Mouse (Mus musculus) embryonic facial prominence, embryonic 11.5 days (tissue): ENCODE measurements at regions not wholly inside any gene's neighbourhood (a gene's known extent, or its start where the extent isn't known, plus 50 kb on each side); places are given as distances from the start of the nearest gene placed in this dataset.

ENCODE experiments used
- ATAC-seq: fragments of 200-750 bp; cut with Nextera tagmentation; replicated peaks from 2 replicates; pipeline ENCODE4 v1.8.0; 2017; ENCODE audit warnings: low read depth; ENCODE audit not compliant: insufficient number of reproducible peaks, low FRiP score, low TSS enrichment
- DNase-seq: peaks from one replicate; pipeline ENCODE4 v3.0.0-alpha.2; 2015; ENCODE audit warnings: low spot score
- H3K27ac ChIP-seq: fragments of 300-500 bp; sonication (generic); replicated peaks from 2 replicates; pipeline ENCODE4 v1.5.1; 2014; ENCODE audit warnings: mild to moderate bottlenecking, low read depth, low read length, control low read depth
- H3K27me3 ChIP-seq: fragments of 300-500 bp; sonication (generic); 2 replicates; pipeline ENCODE4 v1.6.1; 2014; ENCODE audit warnings: mild to moderate bottlenecking, low read length, moderate library complexity, mixed read lengths; ENCODE audit not compliant: control insufficient read depth, insufficient read depth
- H3K36me3 ChIP-seq: fragments of 300-500 bp; sonication (generic); replicated peaks from 2 replicates; pipeline ENCODE4 v1.6.1; 2014; ENCODE audit warnings: low read depth, mild to moderate bottlenecking, low read length, moderate library complexity, mixed read lengths; ENCODE audit not compliant: control insufficient read depth, insufficient read depth
- H3K4me1 ChIP-seq: fragments of 300-500 bp; sonication (generic); 2 replicates; pipeline ENCODE4 v1.6.1; 2014; ENCODE audit warnings: low read length, mixed read lengths; ENCODE audit not compliant: control insufficient read depth, insufficient read depth
- H3K4me2 ChIP-seq: fragments of 300-500 bp; sonication (generic); 2 replicates; pipeline ENCODE4 v1.6.1; 2014; ENCODE audit warnings: low read depth, mild to moderate bottlenecking, control low read depth, low read length, moderate library complexity
- H3K4me3 ChIP-seq: fragments of 300-500 bp; sonication (generic); 2 replicates; pipeline ENCODE4 v1.5.1; 2014; ENCODE audit warnings: low read depth, low read length, control low read depth
- H3K9ac ChIP-seq: fragments of 300-500 bp; sonication (generic); replicated peaks from 2 replicates; pipeline ENCODE4 v1.6.1; 2014; ENCODE audit warnings: mild to moderate bottlenecking, control low read depth, low read length
- H3K9me3 ChIP-seq: fragments of 300-500 bp; sonication (generic); replicated peaks from 2 replicates; pipeline ENCODE4 v1.6.1; 2016; ENCODE audit warnings: mild to moderate bottlenecking, low read length, inconsistent platforms, mixed read lengths; ENCODE audit not compliant: control insufficient read depth
- WGBS: fragments of 180-500 bp; shearing (Covaris S2); extraction: QIAGEN DNeasy Blood & Tissue Kit; methylation state at CpG from one replicate; pipeline ENCODE4 v1.1.7; 2014; 5-methylcytosine and 5-hydroxymethylcytosine counted together

- WGBS = 89% methylated on average over 6 of the region's 6 CpGs
- Histone ChIP-seq H3K36me3 (no peaks in the 10 kb centered on the region), H3K9me3 (no peaks in the 10 kb centered on the region), H3K4me3 (no peak overlapping the region), H3K4me2 (no peak overlapping the region), H3K27ac (no peak overlapping the region), H3K27me3 (no peaks in the 10 kb centered on the region), H3K9ac (no peak overlapping the region), H3K4me1 (no peaks in the 10 kb centered on the region)
- DNase-seq (no peak), ATAC-seq (no peak)
Measured at GRCm38 (mm10) chr2:92730371-92730770, 130.9 kb downstream of the Chst1 start.

- DNase-seq (no peak), ATAC-seq (no peak)
- Histone ChIP-seq H3K4me2 (no peak overlapping the region), H3K36me3 (no peaks in the 10 kb centered on the region), H3K9me3 (no peaks in the 10 kb centered on the region), H3K9ac (no peak overlapping the region), H3K4me1 (no peaks in the 10 kb centered on the region), H3K27ac (no peak overlapping the region), H3K4me3 (no peak overlapping the region), H3K27me3 (no peaks in the 10 kb centered on the region)
- 89% methylated on average over 1 of the region's 1 CpGs for WGBS
Measured at GRCm38 (mm10) chr2:92733403-92733802, 133.9 kb downstream of the Chst1 start.

- H3K36me3 ChIP-seq = no peaks in the 10 kb centered on the region
- H3K4me1 ChIP-seq = no peaks in the 10 kb centered on the region
- no peak overlapping the region for H3K4me3 ChIP-seq
- WGBS = 83% methylated on average over 5 of the region's 5 CpGs
- no peak overlapping the region for H3K27ac ChIP-seq
- H3K27me3 ChIP-seq = no peaks in the 10 kb centered on the region
- H3K4me2 ChIP-seq = no peak overlapping the region
- H3K9ac ChIP-seq = no peak overlapping the region
- no peaks in the 10 kb centered on the region for H3K9me3 ChIP-seq
- no peak for DNase-seq
- ATAC-seq = no peak
Measured at GRCm38 (mm10) chr2:92735784-92736183, 136.3 kb downstream of the Chst1 start.

- Histone ChIP-seq H3K9me3 (no peaks in the 10 kb centered on the region), H3K9ac (no peak overlapping the region), H3K4me1 (no peaks in the 10 kb centered on the region), H3K4me2 (no peak overlapping the region), H3K27me3 (no peaks in the 10 kb centered on the region), H3K27ac (no peak overlapping the region), H3K36me3 (no peaks in the 10 kb centered on the region), H3K4me3 (no peak overlapping the region)
- DNase-seq = no peak
- ATAC-seq = no peak
- WGBS = 62% methylated on average over 1 of the region's 1 CpGs
Measured at GRCm38 (mm10) chr2:92737301-92737700, 137.8 kb downstream of the Chst1 start.

DNA sequence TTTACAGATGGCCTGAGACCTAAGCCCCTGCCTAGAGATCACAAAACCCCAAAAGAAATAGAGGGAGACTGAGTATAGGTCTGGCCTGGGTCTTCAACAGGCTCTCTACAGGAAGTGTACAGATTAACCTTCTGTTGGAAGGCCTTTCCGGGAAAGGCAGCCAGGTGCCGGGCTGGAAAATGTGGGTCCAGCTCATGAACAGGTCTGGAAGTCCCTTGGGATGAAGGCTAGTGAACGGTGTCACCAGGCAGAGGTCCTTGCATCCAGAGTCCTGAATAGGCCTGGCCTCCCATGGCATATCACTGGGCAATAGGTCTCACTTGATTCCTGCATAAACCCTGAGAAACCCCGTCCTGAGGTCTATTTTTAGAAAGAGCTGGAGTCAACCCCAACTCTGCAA is 140.1 kb downstream of the Chst1 start:
- 72% methylated on average over 4 of the region's 4 CpGs for WGBS
- Histone ChIP-seq H3K9ac (no peak overlapping the region), H3K4me3 (no peak overlapping the region), H3K27me3 (no peaks in the 10 kb centered on the region), H3K4me1 (no peaks in the 10 kb centered on the region), H3K4me2 (no peak overlapping the region), H3K36me3 (no peaks in the 10 kb centered on the region), H3K9me3 (no peaks in the 10 kb centered on the region), H3K27ac (no peak overlapping the region)
- DNase-seq (no peak), ATAC-seq (no peak)

- ATAC-seq (no peak), DNase-seq (no peak)
- H3K27ac ChIP-seq = no peak overlapping the region
- H3K4me2 ChIP-seq = no peak overlapping the region
- H3K36me3 ChIP-seq = no peaks in the 10 kb centered on the region
- WGBS = 80% methylated on average over 4 of the region's 4 CpGs
- H3K4me3 ChIP-seq = no peak overlapping the region
- no peaks in the 10 kb centered on the region for H3K4me1 ChIP-seq
- H3K27me3 ChIP-seq = no peaks in the 10 kb centered on the region
- H3K9ac ChIP-seq = no peak overlapping the region
- H3K9me3 ChIP-seq = no peaks in the 10 kb centered on the region
Measured at GRCm38 (mm10) chr2:92740776-92741295, 141.3 kb downstream of the Chst1 start.

- H3K4me2 ChIP-seq = no peak overlapping the region
- no peak overlapping the region for H3K27ac ChIP-seq
- H3K4me3 ChIP-seq = no peak overlapping the region
- DNase-seq (no peak), ATAC-seq (no peak)
- no peaks in the 10 kb centered on the region for H3K4me1 ChIP-seq
- WGBS = 59% methylated on average over 5 of the region's 5 CpGs
- H3K9ac ChIP-seq = no peak overlapping the region
- no peaks in the 10 kb centered on the region for H3K27me3 ChIP-seq
- H3K9me3 ChIP-seq = no peaks in the 10 kb centered on the region
- H3K36me3 ChIP-seq = no peaks in the 10 kb centered on the region
Measured at GRCm38 (mm10) chr2:92742025-92742424, 142.5 kb downstream of the Chst1 start.

GRCm38 (mm10) chr2:92742671-92743070 is 143.2 kb downstream of the Chst1 start:
- no peak for ATAC-seq
- Histone ChIP-seq H3K4me3 (no peak overlapping the region), H3K27me3 (no peaks in the 10 kb centered on the region), H3K9me3 (no peaks in the 10 kb centered on the region), H3K27ac (no peak overlapping the region), H3K4me2 (no peak overlapping the region), H3K9ac (no peak overlapping the region), H3K4me1 (no peaks in the 10 kb centered on the region), H3K36me3 (no peaks in the 10 kb centered on the region)
- DNase-seq = no peak
